Mouse (Mus musculus) c-Kit-negative CD71-positive TER-119-positive erythroid progenitor cells, embryonic 14.5 days (primary cell): Measurements from ENCODE around the gene Fam151b.

Source experiments
- DNase-seq: peaks from one replicate; pipeline ENCODE4 v3.0.0-alpha.2; 2013; ENCODE audit warnings: low read depth, low spot score

Gene Fam151b

DNA sequence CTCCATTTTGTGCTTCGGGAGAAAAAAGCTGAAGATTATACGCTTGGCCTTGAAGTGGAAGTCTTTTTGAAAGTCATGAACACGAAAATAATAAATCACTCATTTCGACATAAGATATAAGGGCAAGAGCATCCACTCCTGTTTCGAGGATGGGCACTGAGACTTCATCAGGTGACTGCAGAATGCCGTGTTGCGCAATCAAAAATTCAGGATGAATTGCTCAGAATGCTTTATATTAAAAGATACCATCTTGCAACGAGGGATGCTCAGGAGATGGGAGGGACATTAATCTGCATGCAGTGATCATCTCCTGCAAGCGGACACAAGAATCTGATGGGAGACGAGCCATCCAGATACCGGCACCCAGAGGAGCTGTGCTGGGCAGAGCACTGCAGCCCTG, 64.2 kb downstream of the Fam151b start:
- DNase-seq, result no peak

DNA sequence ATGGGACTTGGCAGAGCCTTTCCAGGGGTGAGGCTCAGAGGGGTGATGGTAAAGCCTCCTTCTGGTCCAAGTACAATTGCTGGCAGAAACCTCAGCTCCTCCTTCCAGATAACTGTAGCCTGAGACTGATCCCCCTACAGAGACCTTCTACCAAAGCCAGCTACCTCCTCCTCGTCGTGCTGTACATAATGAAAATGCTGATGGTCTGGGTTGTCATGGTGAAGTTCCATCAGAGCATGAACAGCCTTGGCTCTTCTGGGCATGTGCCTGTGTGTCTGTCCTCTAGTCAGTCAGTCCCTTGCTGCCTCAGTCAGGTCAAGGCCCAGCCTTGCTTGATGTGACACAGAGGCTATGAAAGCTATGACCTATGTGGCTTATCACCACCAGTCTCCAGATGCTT, 73.3 kb downstream of the Fam151b start:
- no peak for DNase-seq

DNA sequence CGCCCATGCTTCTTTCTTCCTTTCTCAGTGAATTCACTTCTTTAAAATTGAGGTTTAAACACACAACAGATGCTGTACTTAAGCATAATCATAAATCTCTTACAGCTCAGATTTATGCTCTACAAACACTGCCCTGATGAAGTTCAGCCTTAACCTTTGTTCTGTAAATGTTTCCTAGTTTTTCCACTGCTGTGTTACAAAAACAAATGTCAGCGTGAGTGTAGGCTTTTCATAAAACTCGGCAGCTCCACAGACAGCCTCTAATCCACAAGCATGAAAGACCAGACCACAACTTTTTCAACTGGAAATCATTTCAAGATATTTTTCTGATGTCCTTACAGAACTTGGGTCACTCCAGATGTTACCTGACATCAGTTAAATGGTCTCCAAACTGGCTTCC, 80.3 kb downstream of the Fam151b start:
- DNase-seq, result no peak

DNA sequence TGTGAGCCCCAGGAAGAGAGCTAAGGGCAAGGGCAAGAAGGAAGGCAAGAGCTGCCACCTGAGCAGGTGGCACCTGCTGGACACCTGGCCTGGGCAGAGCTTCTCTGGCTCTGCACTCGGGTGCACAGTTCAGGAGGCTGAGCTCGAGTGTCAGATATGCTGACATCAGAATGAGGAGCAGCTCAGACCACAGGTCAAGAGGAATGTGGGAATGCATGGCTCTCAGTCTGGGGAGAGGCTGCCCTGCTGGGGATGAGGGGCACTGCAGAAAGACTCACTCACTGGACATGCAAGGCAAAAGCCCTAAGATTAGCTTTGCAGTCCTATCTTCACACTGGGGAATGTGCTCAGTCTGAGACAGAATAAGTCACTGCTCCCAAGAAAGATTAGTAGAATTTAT, 81.8 kb downstream of the Fam151b start:
- DNase-seq, result no peak
